Comparison of ENCODE assay signal across 10 mouse cellular contexts in genomic region chrX:13224902-13225301, GRCm38 (mm10). TPM values are rescaled to one million over a fixed set of nuclear protein-coding genes. Genes with fewer than 3 reads are reported as not detected.
DNase-seq lines count a peak whose midpoint lies in the region; ATAC-seq and TF ChIP-seq lines count a peak whose summit lies in the region.
"Had no signal": no experiment of that assay in that cellular context is flagged by ENCODE, and none has a peak within 500 bp of the region (broad histone marks: within the 10 kb centered on the region; RNA-seq: fewer than 3 reads in every experiment).

No protein-coding gene starts in this region.

- H3K27me3 ChIP-seq in kidney, postnatal 0 days (ENCODE audit: insufficient read depth, low read length): no peaks in the 10 kb centered on the region
- H3K27me3 ChIP-seq: embryonic facial prominence, embryonic 15.5 days; liver, embryonic 13.5 days had no signal

- H3K27ac ChIP-seq in kidney, postnatal 0 days: no peak overlapping the region
- H3K27ac ChIP-seq: embryonic facial prominence, embryonic 15.5 days; liver, embryonic 13.5 days had no signal

- no peak overlapping the region for H3K4me2 ChIP-seq in kidney, postnatal 0 days (ENCODE audit: low read length)
- H3K4me2 ChIP-seq: embryonic facial prominence, embryonic 15.5 days; liver, embryonic 13.5 days had no signal

- peak; percentile 65 for TF ChIP-seq CTCF in kidney, postnatal 0 days (IDR thresholded peaks at IDR 0.05; ENCODE audit: low read depth)

- H3K4me3 ChIP-seq in kidney, postnatal 0 days (replicated peaks; ENCODE audit: low read depth, low read length): no peak overlapping the region
- H3K4me3 ChIP-seq: embryonic facial prominence, embryonic 15.5 days; liver, embryonic 13.5 days had no signal

- no peak overlapping the region for H3K9ac ChIP-seq in kidney, postnatal 0 days (ENCODE audit: low read depth, low read length)
- H3K9ac ChIP-seq: embryonic facial prominence, embryonic 15.5 days; liver, embryonic 13.5 days had no signal

- 7% methylated on average over 3 of the region's 3 CpGs for WGBS in kidney, postnatal 0 days

- ATAC-seq in kidney, postnatal 0 days (replicated peaks; ENCODE audit: low FRiP score, low read depth): no peak; the same call in 1 of the 2 replicates
- peak; percentile 75 for ATAC-seq in inflammation-experienced regulatory T-cells, adult 6 months

- H3K4me1 ChIP-seq in kidney, postnatal 0 days (replicated peaks; ENCODE audit: insufficient read depth, low read length): no peaks in the 10 kb centered on the region
- H3K4me1 ChIP-seq: embryonic facial prominence, embryonic 15.5 days; liver, embryonic 13.5 days had no signal

- H3K36me3 ChIP-seq in kidney, postnatal 0 days (ENCODE audit: insufficient read depth, low read length): no peaks in the 10 kb centered on the region
- H3K36me3 ChIP-seq: embryonic facial prominence, embryonic 15.5 days; liver, embryonic 13.5 days had no signal

- DNase-seq in kidney, postnatal 0 days (ENCODE audit: low spot score): peak; percentile 55
- no peak for DNase-seq in kidney, adult 18-20 months
- peak; percentile 65 for DNase-seq in CD4-positive, CD25-positive, alpha-beta regulatory T cell, adult 2 months (ENCODE audit: low read depth, low spot score)
- peak; percentile 31 for DNase-seq in NIH3T3 (ENCODE audit: low read depth)
- no peak for DNase-seq in right cerebral cortex, postnatal 10 days (ENCODE audit: low spot score in 2 of 2)
- DNase-seq in Muller cell, postnatal 12 days (ENCODE audit: inconsistent ontology term): no peak
- no peak for DNase-seq in urinary bladder, adult 2 months (ENCODE audit: low spot score)
- DNase-seq: liver, embryonic 13.5 days had no signal

- H3K9me3 ChIP-seq in kidney, postnatal 0 days (replicated peaks; ENCODE audit: low read length): no peaks in the 10 kb centered on the region
- H3K9me3 ChIP-seq: embryonic facial prominence, embryonic 15.5 days; liver, embryonic 13.5 days had no signal

RNA-seq across cellular contexts. Expression of gene Ddx3x, which starts 55.9 kb away (rescaled TPM):
- 102 and 104 TPM in 2 replicates for polyA plus RNA-seq in kidney, postnatal 0 days (2015; fragmentation: Nextera tagmentation; extraction: Ambion mirVana)
- polyA plus RNA-seq in inflammation-experienced regulatory T-cells, adult 6 months (2017; shearing (Covaris generic)): 10 to 100 TPM; 34.9 to 48.8 (median 37.7) TPM
- 61.9 and 98.8 TPM in 2 replicates for polyA plus RNA-seq in urinary bladder, adult 2 months (2012; rRNA removed)

Comparison
In these comparisons a context has a peak if more than half of its experiments do, and no peak if none do; other contexts are left out.
1. DNase-seq: peak in kidney, postnatal 0 days (single experiment), CD4-positive, CD25-positive, alpha-beta regulatory T cell, adult 2 months (single experiment) and NIH3T3 (single experiment); none in kidney, adult 18-20 months (single experiment), right cerebral cortex, postnatal 10 days (0 of 2), Muller cell, postnatal 12 days (single experiment) and urinary bladder, adult 2 months (single experiment).